Mouse (Mus musculus): ENCODE results near the gene Rcor3. TPM values are rescaled to one million over a fixed set of nuclear protein-coding genes. Genes with fewer than 3 reads are reported as not detected.

The Rcor3 gene
- total and polyA plus RNA-seq, 3 experiments: 6.7 to 15.5 TPM; not detected in 1

DNA sequence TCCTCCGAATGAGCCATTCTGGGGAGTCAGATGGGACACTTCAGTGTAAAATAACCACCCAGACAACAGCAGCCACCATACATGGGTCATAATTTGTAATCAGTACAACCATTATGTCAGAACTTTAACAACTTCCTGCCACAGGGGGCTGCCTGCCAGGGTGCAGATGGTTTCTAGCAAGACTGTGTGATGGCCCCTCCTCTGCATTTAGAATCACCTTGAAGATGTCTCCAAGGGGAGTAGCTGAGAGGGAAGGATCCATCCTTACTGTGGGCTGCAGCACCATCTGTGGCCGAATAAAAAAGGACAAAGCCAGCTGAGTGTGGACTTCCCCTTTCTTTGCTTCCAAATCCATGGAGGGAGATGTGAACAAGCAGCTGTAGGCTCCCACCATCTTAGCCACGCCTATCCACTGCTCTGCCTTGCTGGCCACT lies 67.2 kb downstream of the Rcor3 start:
- DNase-seq (ENCODE audit: low read depth, low spot score): peak; percentile 21
- Histone ChIP-seq H3K27ac (ENCODE audit: control insufficient read depth, low read depth, low read length) (no peak overlapping the region), H3K9me3 (replicated peaks; ENCODE audit: insufficient read depth, low read length) (no peaks in the 10 kb centered on the region), H3K36me3 (ENCODE audit: control insufficient read depth in 1 of 2, insufficient read depth in 2 of 2, low read length in 2 of 2) (no peaks in the 10 kb centered on the region; a peak in 1 of 4 replicates), H3K79me2 (ENCODE audit: control insufficient read depth, insufficient read depth, low read length, poor library complexity) (no peaks in the 10 kb centered on the region), H3K4me3 (ENCODE audit: control insufficient read depth in 1 of 2, insufficient read depth in 1 of 2, low read depth in 2 of 2, low read length in 2 of 2) (no peak overlapping the region), H3K27me3 (ENCODE audit: control insufficient read depth in 1 of 2, insufficient read depth in 2 of 2, low read length in 2 of 2) (no peaks in the 10 kb centered on the region), H3K4me1 (ENCODE audit: control insufficient read depth in 1 of 2, insufficient read depth in 2 of 2, low read length in 2 of 2) (no peaks in the 10 kb centered on the region), H3K9ac (ENCODE audit: control insufficient read depth, low read depth, low read length, poor library complexity, severe bottlenecking) (no peak overlapping the region)
- TF ChIP-seq BHLHE40 (IDR thresholded peaks at IDR 0.05; ENCODE audit: borderline replicate concordance, low read depth, low read length): no peak
- no peak for TF ChIP-seq MAZ (IDR thresholded peaks at IDR 0.05; ENCODE audit: low read depth, low read length)
- no peak for TF ChIP-seq SMC3 (IDR thresholded peaks at IDR 0.05; ENCODE audit: low read depth, low read length)
- no peak for TF ChIP-seq UBTF (IDR thresholded peaks at IDR 0.05; ENCODE audit: borderline replicate concordance, insufficient read depth, low read depth, low read length)
- no peak for TF ChIP-seq POLR2A (IDR thresholded peaks at IDR 0.05; ENCODE audit: control insufficient read depth in 1 of 2, insufficient read depth in 1 of 2, low read depth in 1 of 2, low read length in 2 of 2, poor library complexity in 1 of 2)
- no peak for TF ChIP-seq NRF1 (IDR thresholded peaks at IDR 0.05; ENCODE audit: insufficient read depth, low read depth, low read length, poor library complexity, severe bottlenecking)
- TF ChIP-seq POLR2AphosphoS5 (IDR thresholded peaks at IDR 0.05; ENCODE audit: borderline replicate concordance, low read depth, low read length): no peak

DNA sequence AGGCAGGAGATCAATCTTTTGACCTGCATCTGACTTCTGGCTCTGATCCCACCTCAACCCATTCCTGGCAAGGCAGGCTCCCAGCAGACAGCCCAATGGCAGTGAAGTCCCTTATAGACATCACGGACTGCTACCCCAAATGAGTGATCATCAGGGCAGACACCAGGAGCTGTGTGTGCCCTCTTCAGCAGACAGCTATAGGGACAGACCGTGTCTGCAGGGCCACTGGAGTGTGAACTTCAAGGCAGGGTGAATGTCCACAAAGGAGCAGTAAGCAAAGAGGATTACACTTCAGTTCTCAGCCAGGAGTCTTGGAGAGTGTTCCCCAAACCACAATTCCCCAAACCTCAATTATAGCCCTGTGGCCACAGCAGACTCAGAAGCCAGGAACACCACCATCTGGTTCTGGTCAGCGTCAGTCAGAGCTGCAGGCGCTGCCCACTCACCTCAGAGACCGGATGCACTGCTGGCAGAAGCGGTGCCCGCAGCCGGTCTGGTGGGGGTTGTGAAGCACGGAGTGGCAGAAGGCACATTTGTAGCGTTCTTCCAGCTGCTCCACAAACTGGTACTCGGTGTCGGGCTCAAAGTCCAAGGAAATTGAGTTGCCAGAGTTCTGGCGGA lies 67.8 kb downstream of the Rcor3 start:
- Histone ChIP-seq H3K4me3 (ENCODE audit: control insufficient read depth in 1 of 2, insufficient read depth in 1 of 2, low read depth in 2 of 2, low read length in 2 of 2) (no peak overlapping the region), H3K79me2 (ENCODE audit: control insufficient read depth, insufficient read depth, low read length, poor library complexity) (no peaks in the 10 kb centered on the region), H3K4me1 (ENCODE audit: control insufficient read depth in 1 of 2, insufficient read depth in 2 of 2, low read length in 2 of 2) (no peaks in the 10 kb centered on the region), H3K36me3 (ENCODE audit: control insufficient read depth in 1 of 2, insufficient read depth in 2 of 2, low read length in 2 of 2) (no peaks in the 10 kb centered on the region; a peak in 1 of 4 replicates), H3K9ac (ENCODE audit: control insufficient read depth, low read depth, low read length, poor library complexity, severe bottlenecking) (no peak overlapping the region), H3K27me3 (ENCODE audit: control insufficient read depth in 1 of 2, insufficient read depth in 2 of 2, low read length in 2 of 2) (no peaks in the 10 kb centered on the region), H3K27ac (ENCODE audit: control insufficient read depth, low read depth, low read length) (no peak overlapping the region), H3K9me3 (replicated peaks; ENCODE audit: insufficient read depth, low read length) (no peaks in the 10 kb centered on the region)
- TF ChIP-seq MAZ (IDR thresholded peaks at IDR 0.05; ENCODE audit: low read depth, low read length) (no peak), JUND (IDR thresholded peaks at IDR 0.05; ENCODE audit: low read depth, low read length) (no peak), GABPA (IDR thresholded peaks at IDR 0.05; ENCODE audit: low read depth, low read length) (no peak), UBTF (IDR thresholded peaks at IDR 0.05; ENCODE audit: borderline replicate concordance, insufficient read depth, low read depth, low read length) (no peak), ZMIZ1 (IDR thresholded peaks at IDR 0.05; ENCODE audit: low read depth, low read length) (no peak), USF1 (IDR thresholded peaks at IDR 0.05; ENCODE audit: low read depth, low read length) (no peak), KAT2A (conservative IDR thresholded peaks at IDR 0.05; ENCODE audit: low read depth, low read length) (no peak), BHLHE40 (IDR thresholded peaks at IDR 0.05; ENCODE audit: borderline replicate concordance, low read depth, low read length) (no peak), MXI1 (IDR thresholded peaks at IDR 0.05; ENCODE audit: low read depth, low read length) (no peak), ETS1 (IDR thresholded peaks at IDR 0.05; ENCODE audit: low read depth, low read length) (no peak), SIN3A (IDR thresholded peaks at IDR 0.05; ENCODE audit: low read length) (no peak), SMC3 (IDR thresholded peaks at IDR 0.05; ENCODE audit: low read depth, low read length) (no peak), ZNF384 (IDR thresholded peaks at IDR 0.05; ENCODE audit: low read depth, low read length) (no peak), E2F4 (IDR thresholded peaks at IDR 0.05; ENCODE audit: borderline replicate concordance, low read depth, low read length) (no peak), MAX (IDR thresholded peaks at IDR 0.05; ENCODE audit: low read length) (no peak), RCOR1 (IDR thresholded peaks at IDR 0.05; ENCODE audit: low read depth, low read length) (no peak), ELF1 (IDR thresholded peaks at IDR 0.05; ENCODE audit: low read depth, low read length) (no peak), CTCF (IDR thresholded peaks at IDR 0.05 in 2 of 3, conservative IDR thresholded peaks at IDR 0.05 in 1 of 3; ENCODE audit: control insufficient read depth in 1 of 3, insufficient read depth in 1 of 3, low read depth in 2 of 3, low read length in 3 of 3, poor library complexity in 1 of 3, severe bottlenecking in 1 of 3) (no peak), ZKSCAN1 (IDR thresholded peaks at IDR 0.05; ENCODE audit: low read depth, low read length) (no peak)
- no peak for DNase-seq (ENCODE audit: low read depth, low spot score)

Measured in MEL (cell line).